8 mouse cellular contexts compared by ENCODE assay signal in genomic region chr17:35516652-35517500, GRCm38 (mm10). TPM values are rescaled to one million over a fixed set of nuclear protein-coding genes. Genes with fewer than 3 reads are reported as not detected.
DNase-seq lines count a peak whose midpoint lies in the region; ATAC-seq lines count a peak whose summit lies in the region.

TSS of gene Tcf19 (minus strand) at chr17:35516824.
TSS of gene Cchcr1 (plus strand) at chr17:35517100.

- peaks cover 27% of the 10 kb centered on the region for H3K36me3 ChIP-seq in heart, embryonic 14.5 days (ENCODE audit: control insufficient read depth, insufficient read depth, low read length)
- H3K36me3 ChIP-seq in liver, embryonic 13.5 days = peaks cover 35% of the 10 kb centered on the region
- no peaks in the 10 kb centered on the region for H3K36me3 ChIP-seq in stomach, embryonic 16.5 days (ENCODE audit: control insufficient read depth, insufficient read depth, low read length)

- H3K27me3 ChIP-seq in heart, embryonic 14.5 days (ENCODE audit: control insufficient read depth, insufficient read depth, low read length) = no peaks in the 10 kb centered on the region
- no peaks in the 10 kb centered on the region for H3K27me3 ChIP-seq in liver, embryonic 13.5 days
- H3K27me3 ChIP-seq in stomach, embryonic 16.5 days (ENCODE audit: control insufficient read depth, insufficient read depth, low read length) = no peaks in the 10 kb centered on the region

- peak within 1 kb of the TSS; percentile 79 for H3K9ac ChIP-seq in heart, embryonic 14.5 days (ENCODE audit: low read length)
- H3K9ac ChIP-seq in liver, embryonic 13.5 days = peak within 1 kb of the TSS; percentile 85
- H3K9ac ChIP-seq in stomach, embryonic 16.5 days (ENCODE audit: low read length) = peak within 1 kb of the TSS; percentile 79

- peak within 1 kb of the TSS; percentile 92 for H3K4me2 ChIP-seq in heart, embryonic 14.5 days (ENCODE audit: low read length)
- peak within 1 kb of the TSS; percentile 89 for H3K4me2 ChIP-seq in liver, embryonic 13.5 days
- H3K4me2 ChIP-seq in stomach, embryonic 16.5 days (ENCODE audit: low read depth, low read length) = peak within 1 kb of the TSS; percentile 87

- WGBS in heart, embryonic 14.5 days = under 1% methylated on average over 67 of the region's 67 CpGs
- under 1% methylated on average over 67 of the region's 67 CpGs for WGBS in liver, embryonic 13.5 days (ENCODE audit: insufficient replicate concordance)
- under 1% methylated on average over 67 of the region's 67 CpGs for WGBS in stomach, embryonic 16.5 days

- peak within 1 kb of the TSS; percentile 70 to 73 for H3K4me3 ChIP-seq in heart, embryonic 14.5 days (ENCODE audit: control insufficient read depth in 1 of 2, insufficient read depth in 1 of 2, low read depth in 1 of 2, low read length in 2 of 2)
- H3K4me3 ChIP-seq in liver, embryonic 13.5 days (replicated peaks) = peak within 1 kb of the TSS; percentile 79
- H3K4me3 ChIP-seq in stomach, embryonic 16.5 days (replicated peaks; ENCODE audit: low read length) = peak within 1 kb of the TSS; percentile 62

- H3K4me1 ChIP-seq in heart, embryonic 14.5 days (ENCODE audit: control insufficient read depth in 2 of 2, insufficient read depth in 2 of 2, low read length in 2 of 2) = peaks cover 14 to 27% of the 10 kb centered on the region in 2 experiments
- peaks cover 43% of the 10 kb centered on the region for H3K4me1 ChIP-seq in liver, embryonic 13.5 days (replicated peaks)
- peaks cover 24% of the 10 kb centered on the region for H3K4me1 ChIP-seq in stomach, embryonic 16.5 days (ENCODE audit: control insufficient read depth, insufficient read depth, low read length)

- peak within 1 kb of the TSS; percentile 17 to 68 for H3K27ac ChIP-seq in heart, embryonic 14.5 days (replicated peaks in 1 of 2; ENCODE audit: control insufficient read depth in 1 of 2, insufficient read depth in 1 of 2, low read depth in 2 of 2, low read length in 2 of 2)
- H3K27ac ChIP-seq in liver, embryonic 13.5 days = peak within 1 kb of the TSS; percentile 83
- peak within 1 kb of the TSS; percentile 62 for H3K27ac ChIP-seq in stomach, embryonic 16.5 days (ENCODE audit: low read length)

- ATAC-seq in CD4-positive, CD25-positive, alpha-beta regulatory T cell, adult 4 months = peak; percentile 93
- peak; percentile 93 for ATAC-seq in heart, embryonic 14.5 days (ENCODE audit: insufficient number of reproducible peaks, insufficient read depth, low FRiP score, low read depth)
- ATAC-seq in liver, embryonic 13.5 days (ENCODE audit: low read depth) = peak; percentile 95
- peak; percentile 97 for ATAC-seq in stomach, embryonic 16.5 days (ENCODE audit: insufficient read depth, low FRiP score)

- no peaks in the 10 kb centered on the region for H3K9me3 ChIP-seq in heart, embryonic 14.5 days (ENCODE audit: control insufficient read depth, low read length)
- no peaks in the 10 kb centered on the region for H3K9me3 ChIP-seq in liver, embryonic 13.5 days (replicated peaks)
- H3K9me3 ChIP-seq in stomach, embryonic 16.5 days (replicated peaks; ENCODE audit: control insufficient read depth, low read length) = no peaks in the 10 kb centered on the region

- peak; percentile 95 for DNase-seq in c-Kit-negative CD71-positive TER-119-positive erythroid progenitor cells, embryonic 14.5 days (ENCODE audit: low read depth, low spot score)
- DNase-seq in fibroblast of lung, adult 2 months (ENCODE audit: low read depth) = peak; percentile 90
- DNase-seq in kidney, postnatal 14 days = peak; percentile 98
- DNase-seq in liver, embryonic 13.5 days = peak; percentile 99
- peak; percentile 96 for DNase-seq in neural tube, embryonic 10.5 days (ENCODE audit: extremely low spot score, low spot score)

RNA-seq across cellular contexts. Expression of gene Tcf19, which starts in this region (rescaled TPM):
- polyA plus RNA-seq in CD4-positive, CD25-positive, alpha-beta regulatory T cell, adult 4 months (2017; shearing (Covaris generic)) = 10 to 100 TPM; 17.1 to 22.0 TPM
- 52.8 and 55.9 TPM in 2 replicates for polyA plus RNA-seq in heart, embryonic 14.5 days (2014; fragmentation: Nextera tagmentation; extraction: Ambion mirVana)
- 44.3 and 50.4 TPM in 2 replicates for polyA plus RNA-seq in liver, embryonic 13.5 days (2015; fragmentation: Nextera tagmentation; extraction: Ambion mirVana)
- 79.6 and 83.1 TPM in 2 replicates for polyA plus RNA-seq in stomach, embryonic 16.5 days (2015; fragmentation: Nextera tagmentation; extraction: Ambion mirVana)

RNA-seq across cellular contexts. Expression of gene Cchcr1, which starts in this region (rescaled TPM):
- 1 to 10 TPM; 5.5 to 7.6 TPM for polyA plus RNA-seq in CD4-positive, CD25-positive, alpha-beta regulatory T cell, adult 4 months (2017; shearing (Covaris generic))
- 10.2 and 10.4 TPM in 2 replicates for polyA plus RNA-seq in heart, embryonic 14.5 days (2014; fragmentation: Nextera tagmentation; extraction: Ambion mirVana)
- polyA plus RNA-seq in liver, embryonic 13.5 days (2015; fragmentation: Nextera tagmentation; extraction: Ambion mirVana) = 7.5 and 8.8 TPM in 2 replicates
- polyA plus RNA-seq in stomach, embryonic 16.5 days (2015; fragmentation: Nextera tagmentation; extraction: Ambion mirVana) = 17.5 and 19.4 TPM in 2 replicates

Comparison
In these comparisons a context has a peak if more than half of its experiments do, and no peak if none do; other contexts are left out.
1. Peak in every context shown above with its lines: DNase-seq, ATAC-seq, H3K4me3 ChIP-seq and H3K27ac ChIP-seq.